Mouse (Mus musculus) brown adipose tissue, adult 24 weeks (tissue): ENCODE data around the gene Haao. TPM values are rescaled to one million over a fixed set of nuclear protein-coding genes. Genes with fewer than 3 reads are reported as not detected.

ENCODE experiments used
- H3K27ac ChIP-seq: fragments of 200-500 bp; replicated peaks from 2 replicates; pipeline ENCODE4 v1.5.1; 2012; ENCODE audit warnings: low read depth, mild to moderate bottlenecking, low read length
- H3K4me1 ChIP-seq: fragments of 200-500 bp; 2 replicates; pipeline ENCODE4 v1.6.1; 2012; ENCODE audit warnings: low read length, mixed read lengths; ENCODE audit not compliant: control insufficient read depth, insufficient read depth, insufficient read length
- H3K4me3 ChIP-seq: fragments of 200-500 bp; 2 replicates; pipeline ENCODE4 v1.5.1; 2012; ENCODE audit warnings: low read depth, mild to moderate bottlenecking, low read length, moderate library complexity; ENCODE audit not compliant: insufficient read depth
- polyA plus RNA-seq: library from polyadenylated mRNA; stranded (reverse); fragments of >200 nt; gene quantifications from 2 replicates; pipeline ENCODE4 v1.2.4, GENCODE M21; 2012; ENCODE audit not compliant: missing spikeins, insufficient read depth, insufficient read length

Gene Haao
- polyA plus RNA-seq, result not detected in 2 replicates

GRCm38 (mm10) chr17:83847815-83848214 is at the start of gene Haao:
Gene Haao, minus strand, starts transcription at chr17:83847963.
- Histone ChIP-seq H3K27ac (no peak within 1 kb of the TSS), H3K4me1 (no peaks in the 10 kb centered on the region), H3K4me3 (no peak within 1 kb of the TSS)

- Histone ChIP-seq H3K4me3 (no peak overlapping the region), H3K4me1 (peaks cover 25% of the 10 kb centered on the region), H3K27ac (peak overlapping the region; percentile 80)
These were observed 49.6 kb upstream of the Haao start for GRCm38 (mm10) chr17:83897361-83897799.

GRCm38 (mm10) chr17:83896723-83897122 is 49.0 kb upstream of the Haao start:
- peaks cover 27% of the 10 kb centered on the region for H3K4me1 ChIP-seq
- H3K4me3 ChIP-seq, result no peak overlapping the region
- H3K27ac ChIP-seq, result peak overlapping the region; percentile 20; the same call in 1 of the 2 replicates

GRCm38 (mm10) chr17:83895321-83895770 is 47.6 kb upstream of the Haao start:
- no peak overlapping the region for H3K4me3 ChIP-seq
- peak overlapping the region; percentile 51 for H3K27ac ChIP-seq
- peaks cover 32% of the 10 kb centered on the region for H3K4me1 ChIP-seq

- Histone ChIP-seq H3K4me1 (peaks cover 36% of the 10 kb centered on the region), H3K27ac (peak overlapping the region; percentile 44), H3K4me3 (no peak overlapping the region)
These were observed 45.4 kb upstream of the Haao start for GRCm38 (mm10) chr17:83893134-83893533.

GRCm38 (mm10) chr17:83891864-83892263 is 44.1 kb upstream of the Haao start:
- Histone ChIP-seq H3K4me1 (peaks cover 30% of the 10 kb centered on the region), H3K4me3 (no peak overlapping the region), H3K27ac (peak overlapping the region; percentile 71)

GRCm38 (mm10) chr17:83890373-83890696 is 42.6 kb upstream of the Haao start:
- peak overlapping the region; percentile 75 for H3K27ac ChIP-seq
- H3K4me1 ChIP-seq, result peaks cover 37% of the 10 kb centered on the region
- H3K4me3 ChIP-seq, result no peak overlapping the region

- Histone ChIP-seq H3K27ac (peak overlapping the region; percentile 75), H3K4me3 (no peak overlapping the region), H3K4me1 (peaks cover 35% of the 10 kb centered on the region)
These were observed 42.1 kb upstream of the Haao start for GRCm38 (mm10) chr17:83889691-83890372.

GRCm38 (mm10) chr17:83889329-83889690 is 41.5 kb upstream of the Haao start:
- Histone ChIP-seq H3K4me1 (peaks cover 35% of the 10 kb centered on the region), H3K4me3 (no peak overlapping the region), H3K27ac (peak overlapping the region; percentile 75)

- Histone ChIP-seq H3K27ac (peak overlapping the region; percentile 36; the same call in 1 of the 2 replicates), H3K4me3 (no peak overlapping the region), H3K4me1 (peaks cover 24% of the 10 kb centered on the region)
These were observed 39.5 kb upstream of the Haao start for GRCm38 (mm10) chr17:83887241-83887640.

GRCm38 (mm10) chr17:83886395-83886794 is 38.6 kb upstream of the Haao start:
- Histone ChIP-seq H3K4me1 (peaks cover 20% of the 10 kb centered on the region), H3K4me3 (no peak overlapping the region), H3K27ac (peak overlapping the region; percentile 74)

GRCm38 (mm10) chr17:83885750-83886149 is 38.0 kb upstream of the Haao start:
- H3K27ac ChIP-seq, result peak overlapping the region; percentile 74
- H3K4me1 ChIP-seq, result peaks cover 20% of the 10 kb centered on the region
- no peak overlapping the region for H3K4me3 ChIP-seq

- no peak overlapping the region for H3K27ac ChIP-seq
- no peak overlapping the region for H3K4me3 ChIP-seq
- H3K4me1 ChIP-seq, result peaks cover 16% of the 10 kb centered on the region
These were observed 37.3 kb upstream of the Haao start for GRCm38 (mm10) chr17:83885021-83885582.

- Histone ChIP-seq H3K4me1 (peaks cover 8% of the 10 kb centered on the region; the same call in 1 of the 2 replicates), H3K4me3 (no peak overlapping the region), H3K27ac (no peak overlapping the region)
These were observed 35.0 kb upstream of the Haao start for GRCm38 (mm10) chr17:83882788-83883187.

- H3K4me1 ChIP-seq, result peaks cover 3% of the 10 kb centered on the region; the same call in 1 of the 2 replicates
- no peak overlapping the region for H3K27ac ChIP-seq
These were observed 33.3 kb upstream of the Haao start for GRCm38 (mm10) chr17:83881071-83881470.

GRCm38 (mm10) chr17:83880174-83880710 is 32.5 kb upstream of the Haao start:
- no peak overlapping the region for H3K4me3 ChIP-seq
- H3K4me1 ChIP-seq, result no peaks in the 10 kb centered on the region; the same call in 1 of the 2 replicates
- H3K27ac ChIP-seq, result no peak overlapping the region

More at GRCm38 (mm10) chr17:83881071-83881470, 33.3 kb upstream of the Haao start:
- H3K4me3 ChIP-seq, result no peak overlapping the region
